Mouse (Mus musculus) layer of hippocampus, adult 8-10 months (tissue): Measurements from ENCODE around the gene Rnf222. TPM values are rescaled to one million over a fixed set of nuclear protein-coding genes. Genes with fewer than 3 reads are reported as not detected.

Source experiments
- DNase-seq, 2 experiments: peaks; one replicate each; pipeline ENCODE4 v3.0.0; 2022; ENCODE audit warnings: low spot score in 2 of 2
- total RNA-seq, 4 experiments: library from RNA; stranded (reverse); gene quantifications; 2 replicates each; pipeline ENCODE4 v1.2.4; 2022

The Rnf222 gene
- total RNA-seq, 4 experiments from 2014 or later = not detected

DNA sequence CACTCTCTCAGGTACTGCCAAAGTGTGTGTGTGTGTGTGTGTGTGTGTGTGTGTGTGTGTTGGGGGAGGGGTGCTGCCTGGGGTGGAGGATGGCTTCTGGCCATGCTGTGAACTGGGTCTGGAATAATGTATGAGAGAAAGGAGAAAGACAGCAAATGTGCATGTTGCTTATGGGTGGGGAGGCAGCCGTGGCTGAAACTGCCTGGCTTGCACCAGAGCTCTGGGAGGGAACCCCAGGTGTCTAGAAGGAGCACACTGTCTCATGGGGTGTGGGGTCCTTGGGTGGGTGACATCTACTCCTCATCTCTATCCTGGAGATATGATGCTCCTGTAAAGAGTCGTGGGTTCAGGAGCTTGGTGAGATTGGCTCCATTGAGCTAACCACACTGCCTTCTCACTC, 300 bp downstream of the Rnf222 start:
- no peak for DNase-seq

DNA sequence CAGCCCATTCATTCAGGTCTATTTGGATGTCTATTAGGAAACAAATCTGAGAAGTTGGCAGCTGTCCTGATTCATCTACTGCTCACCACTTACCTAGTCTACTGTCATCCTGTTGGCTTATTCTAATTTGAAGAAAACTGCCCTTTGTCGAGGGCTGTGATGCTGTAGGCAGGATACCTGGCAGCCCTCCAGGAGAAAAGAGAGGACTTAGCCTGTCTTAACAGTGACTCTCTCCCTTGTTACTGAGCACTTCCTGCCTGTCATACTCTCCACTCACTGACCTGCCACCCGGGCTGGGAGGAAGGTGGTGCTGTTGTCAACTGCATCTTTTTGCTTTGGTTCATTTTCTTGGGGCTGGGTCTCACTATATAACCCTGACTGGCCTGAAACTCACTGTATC, 2.3 kb downstream of the Rnf222 start:
- no peak for DNase-seq

DNA sequence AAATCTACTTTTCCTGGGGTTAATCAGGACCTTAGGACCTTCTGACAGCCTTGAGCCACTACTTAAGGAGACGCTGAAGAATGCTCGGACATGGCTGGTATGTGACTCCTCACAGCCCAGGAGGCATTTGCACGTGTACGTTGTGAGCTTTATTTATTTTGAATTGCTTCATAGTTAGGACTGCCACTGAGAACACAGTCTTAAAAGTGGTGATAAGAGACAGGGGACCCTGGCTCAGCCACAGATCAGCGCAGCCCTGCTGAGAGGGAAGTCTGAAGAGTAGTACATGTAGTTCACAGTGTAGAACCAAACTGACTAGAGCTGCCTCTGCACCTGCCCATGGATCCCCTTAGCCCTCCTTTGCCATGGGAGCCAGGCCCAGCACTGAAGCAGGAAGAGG, 3.5 kb downstream of the Rnf222 start:
- DNase-seq = no peak

DNA sequence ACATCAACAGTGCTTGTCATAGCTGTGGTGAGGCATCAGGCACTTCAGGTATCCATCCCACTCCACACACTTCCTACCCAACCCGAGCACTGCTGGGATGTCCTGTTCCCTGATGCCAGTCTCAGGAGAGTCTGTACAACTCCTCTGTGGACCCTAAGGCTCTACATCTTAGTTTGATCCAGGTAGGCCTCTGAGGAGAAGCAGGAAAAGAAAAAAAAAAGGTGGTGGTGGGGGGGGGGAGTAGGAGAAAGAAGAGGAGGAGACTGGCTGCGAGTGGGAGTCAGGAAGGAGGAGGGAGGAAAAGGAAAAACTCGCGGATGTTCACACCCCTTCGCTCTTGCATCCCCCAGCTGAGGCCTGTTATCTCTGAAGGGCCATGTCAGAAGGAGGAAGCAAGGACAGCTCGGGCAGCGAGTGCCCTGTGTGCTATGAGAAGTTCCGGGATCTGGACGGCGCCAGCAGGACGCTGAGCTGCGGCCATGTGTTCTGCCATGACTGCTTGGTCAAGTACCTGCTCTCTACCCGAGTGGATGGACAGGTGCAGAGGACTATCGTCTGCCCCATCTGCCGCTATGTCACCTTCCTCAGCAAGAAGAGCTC, 4.0 kb downstream of the Rnf222 start:
- DNase-seq = no peak

DNA sequence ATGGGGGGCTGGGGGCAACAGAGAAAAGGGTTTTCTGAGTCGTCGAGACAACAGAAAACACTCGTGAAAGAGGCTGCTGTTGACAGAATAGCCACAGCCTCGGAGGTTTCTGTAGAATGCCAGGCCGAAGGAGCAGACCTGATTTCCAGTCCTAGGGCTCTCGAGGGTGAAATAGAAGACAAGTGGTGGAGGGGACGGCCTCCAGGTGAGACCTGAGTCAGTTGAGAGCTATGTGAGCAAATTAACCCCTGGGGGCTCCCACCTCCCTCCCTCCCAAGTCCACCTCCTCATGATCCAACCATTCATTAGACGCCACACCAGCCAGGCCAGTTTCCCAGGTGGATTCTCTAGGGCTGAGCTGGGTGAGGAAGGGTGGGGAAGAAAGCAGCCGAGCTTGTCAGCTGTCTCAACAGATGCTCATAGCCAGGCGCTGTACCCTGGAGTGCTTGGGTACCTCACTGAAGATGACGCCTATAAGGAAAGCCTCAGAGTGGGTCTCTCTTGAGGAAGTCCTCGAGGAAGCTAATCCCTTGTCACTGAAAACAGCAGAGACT, 5.6 kb downstream of the Rnf222 start:
- no peak for DNase-seq

DNA sequence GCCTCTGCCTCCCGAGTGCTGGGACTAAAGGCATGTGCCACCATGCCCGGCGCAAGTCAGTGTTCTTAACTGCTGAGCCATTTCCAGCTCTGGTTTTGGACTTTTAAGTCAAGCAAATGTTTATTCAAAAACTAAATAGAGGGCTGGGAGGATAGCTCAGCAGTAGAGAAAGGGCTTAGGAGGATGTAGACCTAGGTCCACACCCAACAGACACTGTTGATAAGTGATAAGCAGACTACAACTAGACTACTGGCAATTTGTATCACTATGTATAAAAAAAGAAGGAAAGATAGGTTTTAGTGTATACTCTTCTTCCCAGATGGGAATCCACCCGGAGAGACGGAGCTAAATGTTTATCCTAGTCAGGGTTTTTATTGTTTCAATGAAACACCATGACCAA, 7.9 kb downstream of the Rnf222 start:
- no peak for DNase-seq

DNA sequence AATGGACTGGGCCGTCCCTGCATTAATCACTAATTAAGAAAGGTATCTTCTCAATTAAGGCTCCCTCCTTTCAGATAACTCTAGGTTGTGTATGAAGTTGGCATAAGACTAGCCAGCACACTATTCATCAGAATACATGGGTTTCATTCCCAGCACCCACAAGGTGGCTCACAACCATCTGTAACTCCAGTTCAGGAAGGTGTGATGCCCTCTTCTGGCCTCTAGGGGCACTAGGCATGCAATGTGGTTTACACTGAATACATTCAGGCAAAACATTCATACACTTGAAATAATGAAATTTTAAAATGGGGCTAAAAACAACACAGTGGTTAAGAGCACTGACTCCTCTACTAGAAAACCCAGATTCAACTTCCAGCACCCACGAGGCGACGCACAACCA, 8.8 kb downstream of the Rnf222 start:
- no peak for DNase-seq

DNA sequence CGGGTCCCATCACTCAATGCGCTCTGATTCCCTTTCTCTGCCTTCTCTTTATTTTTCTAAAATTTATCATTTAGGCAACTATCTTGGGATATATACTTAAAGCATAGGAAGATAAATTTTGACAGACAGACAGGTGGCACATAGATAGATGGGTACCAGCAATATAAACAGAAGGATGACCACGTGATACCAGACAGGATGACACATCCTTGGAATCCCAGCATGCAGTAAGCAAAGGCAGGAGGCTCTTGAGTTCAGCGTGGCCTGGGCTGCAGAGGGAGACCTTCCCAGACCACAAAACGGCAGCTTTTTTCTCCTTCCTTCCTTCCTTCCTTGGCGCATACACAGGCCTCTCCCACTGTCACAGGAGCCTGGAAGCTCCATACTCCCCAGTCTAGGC, 9.5 kb downstream of the Rnf222 start:
- no peak for DNase-seq

DNA sequence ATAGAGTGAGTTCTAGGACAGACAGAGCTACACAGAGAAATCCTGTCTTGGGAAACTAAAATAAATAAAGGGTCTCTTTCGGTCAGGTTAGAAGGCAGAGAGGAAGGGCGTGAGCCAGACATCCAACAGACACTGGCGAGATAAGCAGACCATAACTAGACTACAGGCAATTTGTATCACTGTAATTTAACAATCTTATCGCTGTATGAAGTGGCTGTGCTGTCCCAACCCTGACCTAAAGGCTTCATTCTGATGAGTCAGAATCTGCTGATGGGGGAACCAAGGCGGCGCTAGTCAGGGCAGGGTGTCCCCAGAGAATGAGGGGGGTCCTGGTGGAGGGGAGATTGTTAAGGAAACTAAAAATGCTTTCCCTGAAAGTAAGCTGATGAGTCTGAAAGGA, 10.4 kb downstream of the Rnf222 start:
- DNase-seq = no peak

DNA sequence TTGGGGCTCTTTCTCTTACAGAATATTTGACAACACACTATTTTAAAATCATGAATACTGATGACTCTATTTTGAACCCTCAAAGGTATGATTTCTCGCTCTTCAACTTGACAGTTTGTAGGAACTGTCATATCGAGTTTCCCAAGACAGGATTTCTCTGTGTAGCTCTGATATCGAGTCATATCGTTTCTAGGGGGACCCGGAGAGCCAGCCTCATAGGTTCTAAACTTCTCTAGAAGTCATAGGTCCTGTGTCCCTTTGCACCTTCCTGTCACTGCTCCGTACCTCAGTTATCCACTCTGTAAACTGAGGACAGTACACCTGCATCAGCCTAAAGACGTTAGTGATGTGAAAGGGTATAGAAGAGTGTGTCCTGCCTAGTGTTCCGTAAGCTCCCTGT, 11.5 kb downstream of the Rnf222 start:
- DNase-seq = no peak

DNA sequence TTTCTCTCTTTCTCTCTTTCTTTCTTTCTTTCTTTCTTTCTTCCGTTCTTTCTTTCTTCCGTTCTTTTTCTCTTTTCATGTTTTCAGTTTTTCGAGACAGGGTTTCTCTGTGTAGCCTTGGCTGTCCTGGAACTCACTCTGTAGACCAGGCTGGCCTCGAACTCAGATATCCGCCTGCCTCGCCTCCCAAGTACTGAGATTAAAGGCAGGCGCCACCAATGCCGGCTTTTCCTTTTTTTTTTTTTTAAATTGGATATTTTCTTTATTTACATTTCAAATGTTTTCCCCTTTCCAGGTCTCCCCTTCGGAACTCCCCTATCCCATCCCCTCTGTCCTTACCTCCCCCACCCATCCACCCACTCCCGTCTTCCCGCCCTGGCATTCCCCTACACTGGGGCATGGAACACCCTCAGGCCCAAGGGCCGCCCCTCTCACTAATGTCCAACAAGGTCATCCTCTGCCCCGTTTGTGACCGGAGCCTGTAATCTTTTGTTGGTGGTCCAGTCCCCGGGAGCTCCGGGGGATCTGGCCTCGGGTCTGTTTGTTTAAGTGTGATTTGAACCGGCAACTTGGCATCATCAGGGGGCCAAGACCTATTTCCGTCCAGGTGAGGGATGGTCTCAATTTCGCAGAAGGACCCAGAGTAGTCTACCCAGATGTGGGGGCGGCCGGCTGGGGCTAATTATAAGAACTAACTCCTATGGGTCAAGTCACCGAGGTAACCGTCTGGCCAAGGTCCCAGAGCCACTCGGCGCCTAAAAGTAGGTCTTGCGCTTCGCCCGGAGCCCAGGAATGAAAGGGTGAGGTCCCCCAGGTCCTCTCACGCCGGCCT, 12.4 kb downstream of the Rnf222 start:
- DNase-seq = no peak

DNA sequence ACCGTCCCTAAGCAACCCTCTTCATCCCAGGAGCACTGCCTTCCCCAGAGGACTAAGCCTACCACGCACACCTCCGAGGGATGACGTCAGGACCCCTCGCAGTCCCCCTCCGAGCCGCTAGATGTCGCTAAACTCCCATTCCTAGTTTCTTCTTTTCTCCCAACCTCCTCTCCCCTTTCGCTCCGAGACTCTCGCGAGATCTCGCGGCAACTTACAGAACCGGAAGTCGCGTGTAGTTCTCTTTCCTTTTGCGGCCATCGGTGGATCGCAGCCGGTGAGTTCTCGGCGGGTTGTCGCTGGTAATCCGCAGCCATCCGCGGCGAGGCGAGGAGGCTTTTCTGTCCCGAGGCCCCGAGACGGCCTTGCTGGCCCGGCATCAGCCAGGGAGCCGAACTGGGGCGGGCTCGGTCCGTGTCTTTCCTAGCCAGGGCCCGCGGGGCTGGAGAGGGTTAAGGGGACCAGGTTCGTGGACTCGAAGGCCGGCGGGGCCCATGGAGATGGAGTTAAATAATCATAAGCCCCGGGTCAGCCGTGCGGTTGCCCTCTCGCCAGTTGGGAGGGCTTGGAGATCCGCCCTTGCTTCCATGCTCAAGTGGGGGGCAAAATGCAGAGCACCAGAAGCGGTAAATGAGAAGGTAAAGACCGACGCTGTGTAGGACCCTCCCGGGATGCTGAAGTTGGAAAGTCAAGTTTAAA, 13.1 kb downstream of the Rnf222 start, which contains the start of gene Rpl26:
TSS of gene Rpl26 (plus strand) at position 233 of the 696 bp plus-strand sequence.
- DNase-seq = peak; percentile 98 to 99

DNA sequence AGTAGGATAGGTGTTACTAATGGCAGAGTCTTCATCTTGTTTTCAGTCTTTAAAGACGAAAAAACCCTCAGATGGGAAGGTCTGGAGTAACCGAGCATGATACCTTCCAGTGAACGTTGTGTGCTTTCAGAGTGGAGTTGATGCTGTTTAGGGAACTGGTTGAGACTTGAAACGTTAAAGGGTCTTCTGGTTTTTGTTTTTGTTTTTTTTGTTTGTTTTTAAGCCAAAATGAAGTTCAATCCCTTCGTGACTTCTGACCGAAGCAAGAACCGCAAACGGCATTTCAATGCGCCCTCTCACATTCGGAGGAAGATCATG, 13.7 kb downstream of the Rnf222 start:
- no peak for DNase-seq

DNA sequence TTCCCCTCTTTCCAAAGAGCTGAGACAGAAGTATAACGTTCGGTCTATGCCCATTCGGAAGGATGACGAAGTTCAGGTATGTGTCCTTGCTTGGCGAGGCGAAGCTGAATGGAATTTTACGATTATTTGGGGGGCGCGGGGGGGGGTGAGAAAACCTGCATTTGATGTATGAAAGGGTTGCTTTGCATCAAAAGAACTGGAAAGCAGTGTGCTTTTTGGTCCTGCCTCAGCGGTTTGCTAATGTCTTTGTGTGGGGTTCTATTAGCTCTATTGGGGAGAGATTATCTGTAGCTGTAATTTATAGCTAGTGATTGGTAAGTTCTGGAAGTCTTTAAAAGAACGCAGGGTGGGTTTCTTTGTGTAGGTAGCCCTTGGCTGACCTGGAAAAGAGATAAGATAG, 14.0 kb downstream of the Rnf222 start:
- no peak for DNase-seq

DNA sequence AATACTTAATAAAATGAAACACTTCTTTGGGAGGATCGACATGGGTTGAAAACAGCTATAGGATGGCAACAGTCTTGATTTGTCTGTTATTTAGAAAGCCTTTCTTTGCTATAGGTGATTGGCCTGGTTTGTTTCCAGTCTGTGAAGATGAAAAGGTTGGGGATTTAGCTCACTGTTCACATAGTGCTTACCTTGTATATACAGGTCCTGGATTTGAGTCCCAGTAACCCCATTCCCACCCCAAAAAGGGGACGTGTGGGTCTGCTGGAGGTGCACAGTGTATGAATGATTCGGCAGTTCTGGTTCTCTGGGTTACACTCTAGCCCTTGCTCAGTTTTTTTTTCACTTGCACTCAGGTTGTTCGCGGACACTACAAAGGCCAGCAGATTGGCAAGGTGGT, 14.5 kb downstream of the Rnf222 start:
- DNase-seq = no peak

DNA sequence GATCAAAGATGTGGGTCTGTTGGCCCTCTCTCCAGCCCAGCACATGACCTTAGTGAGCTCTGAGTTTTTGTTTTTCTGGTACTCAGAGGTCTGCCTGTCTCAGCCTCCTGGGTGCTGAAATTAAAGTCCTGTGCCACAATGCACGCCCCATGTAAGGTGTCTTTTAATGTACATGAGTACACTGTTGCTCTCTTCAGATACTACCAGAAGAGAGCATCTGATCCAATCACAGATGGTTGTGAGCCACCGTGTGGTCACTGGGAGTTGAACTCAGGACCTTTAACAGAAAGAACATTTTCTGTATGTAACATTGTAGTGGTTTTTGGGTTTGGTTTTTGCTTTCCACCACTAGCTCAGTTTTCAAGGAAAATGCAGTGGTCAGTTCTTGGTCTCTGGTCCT, 15.4 kb downstream of the Rnf222 start:
- DNase-seq = no peak

DNA sequence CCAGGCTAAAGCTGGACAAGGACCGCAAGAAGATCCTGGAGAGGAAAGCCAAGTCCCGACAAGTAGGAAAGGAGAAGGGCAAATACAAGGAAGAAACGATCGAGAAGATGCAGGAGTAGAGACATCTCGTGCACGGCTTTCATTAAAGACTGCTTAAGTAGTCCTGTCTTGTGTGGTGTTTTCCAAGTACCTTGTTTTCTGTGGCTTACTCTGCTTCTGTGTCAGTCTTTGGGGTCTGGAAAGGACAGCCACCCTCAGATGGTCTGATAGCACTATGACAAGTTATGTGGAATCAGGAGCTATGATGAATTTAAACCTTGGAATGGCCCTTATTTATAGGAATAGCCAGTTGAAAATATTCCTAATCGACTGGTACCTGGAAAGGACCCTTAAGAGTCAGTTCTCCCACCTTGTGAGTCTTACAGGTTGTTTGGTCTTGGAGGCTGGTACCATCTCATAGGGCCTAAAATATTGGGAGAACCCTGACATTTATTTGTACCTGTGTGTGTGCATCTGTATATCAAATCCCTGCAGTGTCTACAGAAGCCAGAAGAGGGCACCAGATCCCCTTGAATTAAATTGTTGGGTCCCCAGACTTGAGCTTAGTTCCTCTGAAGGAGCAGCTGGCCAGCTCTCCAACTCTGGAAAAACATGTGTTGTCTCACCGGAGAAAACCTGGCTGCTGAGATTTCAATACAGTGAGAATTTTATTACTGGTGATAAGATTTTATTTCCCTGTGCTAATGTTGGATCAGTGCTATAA, 16.2 kb downstream of the Rnf222 start:
- DNase-seq = peak; percentile 57 to 84

DNA sequence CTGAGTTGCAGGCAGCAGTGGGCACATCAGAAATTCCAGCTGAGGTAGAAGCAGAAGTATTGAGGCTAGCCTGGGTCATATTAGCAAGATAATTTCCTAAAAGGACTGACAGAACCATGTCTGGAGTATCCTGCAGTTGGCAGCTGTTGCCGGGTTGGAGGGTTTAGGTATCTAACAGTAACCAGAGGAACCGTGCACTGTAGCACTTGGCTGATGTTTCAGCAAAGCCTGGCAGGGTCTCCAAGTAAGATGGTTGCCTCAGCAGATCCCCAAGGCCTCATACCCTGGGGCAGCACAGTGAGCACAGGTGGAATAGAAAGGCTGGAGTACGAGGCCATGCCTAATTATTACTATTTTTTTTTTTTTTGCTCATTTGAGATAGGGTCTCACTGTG, 16.8 kb downstream of the Rnf222 start:
- no peak for DNase-seq

DNA sequence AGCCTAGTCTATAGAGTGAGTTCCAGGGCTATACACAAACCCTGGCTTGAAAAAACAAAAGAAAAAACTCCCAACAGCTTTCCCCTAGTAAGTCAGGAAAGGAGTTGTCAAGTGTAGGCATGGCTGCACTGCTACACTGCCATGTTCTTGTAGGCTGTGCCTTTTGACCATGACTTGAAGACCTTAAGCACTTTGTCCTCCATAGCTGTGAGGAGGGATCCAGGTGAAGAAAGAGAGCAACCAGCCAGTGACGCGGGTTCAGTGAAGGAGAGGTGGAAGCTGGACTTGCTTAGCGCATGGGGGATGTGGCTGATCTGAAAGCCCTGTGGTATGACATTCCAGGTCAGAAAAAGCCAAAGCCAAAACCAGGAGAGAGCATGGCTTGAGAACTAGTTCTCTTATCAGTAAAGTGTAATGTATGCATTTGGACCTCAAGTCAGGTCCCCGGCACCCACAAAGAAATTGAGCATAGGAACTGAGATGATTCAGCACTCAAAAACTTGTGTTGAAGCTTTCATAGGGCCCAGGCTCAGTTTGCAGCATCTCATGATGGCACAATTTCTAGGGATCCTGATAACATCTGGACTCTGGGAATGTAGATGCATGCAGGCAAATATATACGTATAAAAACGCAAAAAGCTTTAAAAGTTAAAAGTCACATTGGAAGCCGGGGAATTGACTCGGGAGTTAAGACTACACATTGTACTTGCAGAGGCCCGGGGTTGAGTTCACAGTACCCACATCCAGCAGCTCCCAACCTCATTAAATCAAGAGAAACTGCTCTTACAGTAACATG, 17.5 kb downstream of the Rnf222 start:
- no peak for DNase-seq

DNA sequence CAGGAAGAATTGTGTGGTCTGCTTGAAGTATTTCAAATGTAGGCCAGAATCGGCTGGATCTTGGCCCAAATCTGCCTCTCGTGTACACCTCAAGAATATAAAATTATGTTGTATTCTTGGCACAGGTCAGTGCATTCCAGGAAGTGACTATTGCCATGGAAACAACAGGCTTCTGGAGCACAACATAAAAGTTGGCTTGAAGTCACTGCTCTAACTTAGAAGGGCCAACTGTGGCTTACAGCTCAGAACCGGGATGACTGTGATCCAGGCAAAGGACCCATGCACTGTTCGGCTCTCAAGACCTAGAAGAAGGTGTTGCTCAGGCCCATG, 18.1 kb downstream of the Rnf222 start:
- no peak for DNase-seq

DNA sequence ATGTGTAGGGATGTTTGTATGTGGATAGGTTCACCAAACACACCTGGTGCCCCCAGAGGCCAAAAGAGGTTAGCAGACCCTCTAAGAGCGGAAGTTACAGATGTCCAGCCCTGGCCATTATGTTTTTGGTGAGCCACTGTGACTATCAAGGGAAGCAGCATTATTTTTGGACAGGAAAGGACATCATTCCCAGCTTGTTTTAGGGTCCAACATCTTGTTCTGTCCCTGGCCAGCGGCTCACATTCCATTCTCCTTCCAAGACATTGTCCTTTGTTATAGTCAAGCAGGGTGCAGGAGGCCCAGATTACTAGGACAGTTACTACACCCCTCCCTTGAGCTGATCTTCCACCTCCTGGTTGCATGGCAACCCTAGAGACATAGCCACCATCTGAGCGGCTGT, 18.9 kb downstream of the Rnf222 start:
- no peak for DNase-seq
